Mouse (Mus musculus) heart, embryonic 14.5 days (tissue): ENCODE data around the gene Tldc1. TPM values are rescaled to one million over a fixed set of nuclear protein-coding genes. Genes with fewer than 3 reads are reported as not detected.
A peak's percentile ranks its signal among the peaks of the same experiment; 100 is the strongest.

ENCODE experiments used
- ATAC-seq: fragments of 200-750 bp; cut with Nextera tagmentation; 2 replicates; pipeline ENCODE4 v1.8.0; 2017; ENCODE audit warnings: low read depth, moderate TSS enrichment; ENCODE audit not compliant: insufficient number of reproducible peaks, insufficient read depth, low FRiP score
- H3K27ac ChIP-seq, 2 experiments: fragments of 200-500 bp in 1 of 2; fragments of 300-500 bp in 1 of 2; sonication (generic) in 1 of 2; replicated peaks in 1 of 2; 2 replicates each; pipeline ENCODE4 v1.5.1; 2012 to 2014; ENCODE audit warnings: low read depth in 2 of 2, low read length in 2 of 2, control low read depth in 1 of 2, mild to moderate bottlenecking in 1 of 2, mixed read lengths in 1 of 2; ENCODE audit not compliant: control insufficient read depth in 1 of 2, insufficient read depth in 1 of 2
- H3K27me3 ChIP-seq: fragments of 300-500 bp; sonication (generic); 2 replicates; pipeline ENCODE4 v1.6.1; 2014; ENCODE audit warnings: mild to moderate bottlenecking, low read length, control low read depth; ENCODE audit not compliant: control insufficient read depth, insufficient read depth
- H3K36me3 ChIP-seq: fragments of 300-500 bp; sonication (generic); 2 replicates; pipeline ENCODE4 v1.6.1; 2014; ENCODE audit warnings: mild to moderate bottlenecking, control low read depth, low read length, mixed read lengths; ENCODE audit not compliant: control insufficient read depth, insufficient read depth
- H3K4me1 ChIP-seq, 2 experiments: fragments of 200-500 bp in 1 of 2; fragments of 300-500 bp in 1 of 2; sonication (generic) in 1 of 2; 2 replicates each; pipeline ENCODE4 v1.6.1; 2012 to 2014; ENCODE audit warnings: low read length in 2 of 2, control low read depth in 1 of 2, mixed read lengths in 1 of 2; ENCODE audit not compliant: control insufficient read depth in 2 of 2, insufficient read depth in 2 of 2
- H3K4me2 ChIP-seq: fragments of 300-500 bp; sonication (generic); 2 replicates; pipeline ENCODE4 v1.6.1; 2014; ENCODE audit warnings: mild to moderate bottlenecking, low read length
- H3K4me3 ChIP-seq, 2 experiments: fragments of 200-500 bp in 1 of 2; fragments of 300-500 bp in 1 of 2; sonication (generic) in 1 of 2; 2 replicates each; pipeline ENCODE4 v1.5.1; 2012 to 2014; ENCODE audit warnings: low read length in 2 of 2, mild to moderate bottlenecking in 2 of 2, control low read depth in 1 of 2, low read depth in 1 of 2, moderate library complexity in 1 of 2; ENCODE audit not compliant: control insufficient read depth in 1 of 2, insufficient read depth in 1 of 2
- H3K9ac ChIP-seq: fragments of 300-500 bp; sonication (generic); 2 replicates; pipeline ENCODE4 v1.6.1; 2014; ENCODE audit warnings: mild to moderate bottlenecking, low read length
- H3K9me3 ChIP-seq: fragments of 300-500 bp; sonication (generic); 2 replicates; pipeline ENCODE4 v1.6.1; 2016; ENCODE audit warnings: low read length, control low read depth; ENCODE audit not compliant: control insufficient read depth
- WGBS: fragments of 180-500 bp; shearing (Covaris S2); extraction: QIAGEN DNeasy Blood & Tissue Kit; methylation state at CpG from one replicate; pipeline ENCODE4 v1.1.7; 2014; 5-methylcytosine and 5-hydroxymethylcytosine counted together
- polyA plus RNA-seq: library from polyadenylated mRNA; unstranded; fragments of >200 nt; fragmentation: Nextera tagmentation; extraction: Ambion mirVana; gene quantifications from 2 replicates; pipeline ENCODE4 v1.2.1, GENCODE M21; 2014

Tldc1 gene
- polyA plus RNA-seq, 1 experiment from 2014 or later, result 11.4 TPM

DNA sequence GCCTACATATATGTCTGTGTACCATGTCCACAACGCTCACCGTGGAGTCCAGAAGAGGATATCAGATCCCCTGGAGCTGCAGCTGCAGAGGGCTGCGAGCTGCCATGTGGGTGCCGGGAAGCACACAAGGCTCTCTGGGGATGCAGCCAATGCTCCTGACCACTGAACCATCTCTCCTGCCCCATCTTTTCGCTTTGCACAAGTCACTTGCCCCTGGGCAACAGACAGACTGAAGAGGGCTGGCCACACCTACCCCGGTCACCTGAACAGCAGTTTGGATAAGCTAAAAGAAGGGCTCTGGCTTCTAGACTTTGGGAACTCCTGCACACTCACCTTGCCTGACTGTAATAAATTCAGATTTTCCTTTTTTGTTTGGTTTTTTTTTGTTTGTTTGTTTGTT is 43.5 kb upstream of the Tldc1 start:
- Histone ChIP-seq H3K27ac (no peak overlapping the region), H3K4me3 (no peak overlapping the region), H3K4me2 (no peak overlapping the region), H3K27me3 (no peaks in the 10 kb centered on the region), H3K36me3 (0 out of 2 replicates have a peak, but pooled peaks cover 15% of the 10 kb centered on the region), H3K4me1 (peaks cover 9 to 10% of the 10 kb centered on the region in 2 experiments), H3K9ac (no peak overlapping the region), H3K9me3 (no peaks in the 10 kb centered on the region)
- WGBS, result 91% methylated on average over 6 of the region's 6 CpGs
- no peak for ATAC-seq

DNA sequence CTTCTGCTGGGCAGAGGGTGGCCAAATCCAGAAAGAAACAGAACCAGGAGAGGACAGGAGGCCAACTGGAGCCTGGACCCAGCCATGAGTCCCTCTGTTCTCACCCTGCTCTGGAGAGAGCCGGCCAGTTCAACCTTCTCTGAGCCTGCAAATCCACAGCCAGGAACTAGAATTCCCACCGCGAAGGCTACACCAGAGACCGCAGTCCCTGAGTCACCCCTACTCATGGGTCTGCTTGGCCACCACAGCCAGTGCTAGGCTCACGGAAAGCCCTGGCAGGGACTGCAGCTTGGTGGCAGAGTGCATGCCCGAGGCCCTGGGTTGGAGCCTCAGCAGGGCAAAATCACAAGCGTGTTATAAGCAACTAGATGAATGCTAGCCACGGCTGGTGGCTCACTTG is 41.8 kb upstream of the Tldc1 start:
- Histone ChIP-seq H3K4me1 (peaks cover 0 to 1% of the 10 kb centered on the region in 2 experiments; a peak in 2 of 4 replicates), H3K4me2 (no peak overlapping the region), H3K27me3 (no peaks in the 10 kb centered on the region), H3K4me3 (no peak overlapping the region), H3K9ac (no peak overlapping the region), H3K9me3 (no peaks in the 10 kb centered on the region), H3K27ac (no peak overlapping the region), H3K36me3 (0 out of 2 replicates have a peak, but pooled peaks cover 15% of the 10 kb centered on the region)
- no peak for ATAC-seq
- 89% methylated on average over 8 of the region's 8 CpGs for whole genome bisulfite sequencing

DNA sequence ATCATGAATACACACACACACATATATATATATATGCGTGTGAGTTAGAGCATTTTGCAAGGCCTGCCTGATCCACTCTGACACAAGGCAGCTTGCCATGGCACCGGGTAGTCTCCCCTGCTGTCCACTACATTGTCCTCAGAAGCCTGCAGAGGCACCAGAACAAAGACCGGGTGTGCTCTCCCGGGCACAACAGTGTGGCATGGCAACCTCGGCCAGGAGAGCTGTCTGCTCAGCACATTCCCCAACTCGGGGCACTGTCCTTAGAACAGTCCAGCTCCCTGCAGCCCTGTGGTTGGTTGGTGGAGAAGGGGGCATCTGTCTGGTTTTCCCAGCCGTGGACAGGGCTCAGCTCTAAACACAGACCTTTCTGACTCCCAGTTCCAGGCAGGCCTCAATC is 41.1 kb upstream of the Tldc1 start:
- H3K27ac ChIP-seq, result no peak overlapping the region
- H3K27me3 ChIP-seq, result no peaks in the 10 kb centered on the region
- peaks cover 0 to 1% of the 10 kb centered on the region in 2 experiments; a peak in 2 of 4 replicates for H3K4me1 ChIP-seq
- H3K4me2 ChIP-seq, result no peak overlapping the region
- H3K36me3 ChIP-seq, result 0 out of 2 replicates have a peak, but pooled peaks cover 15% of the 10 kb centered on the region
- no peak overlapping the region for H3K4me3 ChIP-seq
- ATAC-seq, result no peak
- H3K9ac ChIP-seq, result no peak overlapping the region
- H3K9me3 ChIP-seq, result no peaks in the 10 kb centered on the region
- 86% methylated on average over 7 of the region's 7 CpGs for WGBS

DNA sequence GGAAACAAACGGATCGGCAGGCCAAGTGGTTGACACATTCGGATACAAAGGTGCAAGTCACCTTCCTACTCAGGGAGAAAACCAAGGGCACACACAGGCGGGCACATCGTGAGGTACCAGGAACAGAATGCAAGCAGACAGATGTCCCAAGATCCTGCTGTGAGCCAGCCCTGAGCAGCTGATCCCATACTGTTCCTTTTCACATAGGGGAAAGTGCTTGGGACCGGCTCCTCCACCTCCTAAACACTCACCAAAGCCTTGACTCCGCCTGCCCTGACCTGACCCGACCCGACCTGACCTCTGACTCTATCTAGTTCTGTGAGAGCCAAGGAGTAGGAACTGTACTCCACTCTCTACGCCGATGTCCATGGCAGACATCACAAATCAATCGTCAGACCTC is 39.2 kb upstream of the Tldc1 start:
- Histone ChIP-seq H3K27me3 (no peaks in the 10 kb centered on the region), H3K9ac (no peak overlapping the region), H3K36me3 (0 out of 2 replicates have a peak, but pooled peaks cover 14% of the 10 kb centered on the region), H3K9me3 (no peaks in the 10 kb centered on the region), H3K27ac (no peak overlapping the region), H3K4me1 (peaks cover 4 to 11% of the 10 kb centered on the region in 2 experiments; a peak in 2 of 4 replicates), H3K4me3 (no peak overlapping the region), H3K4me2 (no peak overlapping the region)
- no peak for ATAC-seq
- 54% methylated on average over 12 of the region's 12 CpGs for WGBS

DNA sequence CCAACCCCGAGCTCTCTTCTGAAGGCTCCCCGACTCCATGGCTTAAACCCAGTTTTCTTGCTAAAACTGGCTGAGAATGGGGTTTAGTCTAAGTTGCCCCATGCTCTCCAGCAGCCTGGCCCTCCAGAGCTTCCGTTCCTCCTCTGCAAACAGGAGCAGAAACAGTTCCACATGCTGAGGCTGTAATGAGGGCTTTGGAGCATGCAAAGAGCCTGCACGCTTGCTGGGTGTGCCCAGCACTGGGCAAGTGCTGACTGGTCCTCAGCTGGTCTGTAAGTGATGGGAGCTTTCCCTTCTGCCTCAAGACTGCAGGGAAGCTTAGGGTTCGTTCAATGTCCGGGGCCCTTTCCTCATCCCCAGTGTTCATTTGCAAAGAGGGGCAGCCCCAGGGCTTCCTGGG is 38.0 kb upstream of the Tldc1 start:
- Histone ChIP-seq H3K27ac (no peak overlapping the region), H3K4me1 (peaks cover 4 to 14% of the 10 kb centered on the region in 2 experiments; a peak in 2 of 4 replicates), H3K9me3 (no peaks in the 10 kb centered on the region), H3K4me2 (no peak overlapping the region), H3K27me3 (no peaks in the 10 kb centered on the region), H3K36me3 (0 out of 2 replicates have a peak, but pooled peaks cover 4% of the 10 kb centered on the region), H3K9ac (no peak overlapping the region), H3K4me3 (no peak overlapping the region)
- ATAC-seq, result no peak
- 81% methylated on average over 6 of the region's 6 CpGs for WGBS

DNA sequence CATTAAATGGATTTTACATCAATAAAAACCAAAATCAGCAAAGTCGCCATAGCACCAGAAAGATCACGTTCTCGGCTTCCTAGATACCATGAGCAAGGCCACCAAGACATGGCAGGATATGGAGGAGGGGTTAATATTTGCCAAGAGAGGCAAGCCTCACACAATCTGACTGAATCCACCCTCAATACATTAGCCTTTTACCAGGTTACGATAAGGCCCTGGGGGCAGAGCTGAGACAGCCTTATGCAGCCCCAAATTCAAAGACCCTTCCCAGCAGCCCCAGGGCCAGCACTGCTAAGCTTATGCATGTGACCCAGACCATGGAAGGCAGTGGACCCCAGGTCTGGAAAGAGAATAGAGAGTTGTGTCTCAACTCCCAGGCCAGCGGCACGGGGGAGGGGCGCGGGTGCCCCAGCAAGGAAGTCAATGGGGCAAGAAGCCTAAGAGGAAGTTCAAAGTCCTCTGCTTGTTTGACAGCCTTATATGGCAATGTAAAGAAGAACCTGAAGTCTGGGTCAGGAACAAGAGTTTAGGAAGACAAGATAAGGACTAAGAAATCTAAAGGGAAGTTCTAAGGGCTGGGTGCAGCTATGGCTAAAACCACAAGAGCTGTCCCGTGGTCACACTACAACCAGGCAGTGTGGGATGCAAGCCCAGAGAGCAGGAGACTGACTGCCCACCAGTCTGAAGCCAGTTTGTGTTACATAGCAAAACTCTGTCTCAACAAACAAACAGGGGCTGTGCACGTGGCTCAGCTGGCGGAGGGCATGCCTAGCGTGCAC is 34.6 kb upstream of the Tldc1 start:
- Histone ChIP-seq H3K27me3 (no peaks in the 10 kb centered on the region), H3K36me3 (peaks cover 7% of the 10 kb centered on the region), H3K4me3 (no peak overlapping the region), H3K9ac (no peak overlapping the region), H3K9me3 (no peaks in the 10 kb centered on the region), H3K4me1 (peaks cover 4 to 14% of the 10 kb centered on the region in 2 experiments; a peak in 2 of 4 replicates), H3K27ac (no peak overlapping the region), H3K4me2 (no peak overlapping the region)
- WGBS, result 68% methylated on average over 12 of the region's 12 CpGs
- no peak for ATAC-seq

DNA sequence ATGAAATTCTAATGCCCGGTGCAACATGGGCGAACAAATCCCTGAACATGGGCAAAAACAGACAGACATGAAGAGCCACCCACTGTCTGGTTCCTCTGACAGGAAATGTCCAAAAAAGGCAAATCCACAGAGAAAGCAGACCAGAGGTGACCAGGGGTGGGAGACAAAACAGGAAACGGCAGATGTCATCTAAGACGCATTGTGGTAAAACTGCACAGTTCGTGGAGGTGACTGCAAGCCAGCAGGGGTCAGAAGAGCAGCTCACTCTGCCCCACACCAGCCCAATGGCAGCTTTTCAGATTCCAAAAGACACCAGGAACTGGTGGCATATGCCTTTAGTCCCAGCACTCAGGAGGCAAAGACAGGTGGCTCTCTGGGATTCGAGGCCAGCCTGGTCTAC is 33.7 kb upstream of the Tldc1 start:
- Histone ChIP-seq H3K9me3 (no peaks in the 10 kb centered on the region), H3K4me3 (no peak overlapping the region), H3K9ac (no peak overlapping the region), H3K36me3 (peaks cover 7% of the 10 kb centered on the region), H3K27ac (0 out of 4 replicates have a peak overlapping the region, but pooled peaks of 1 of the 2 experiments have one; percentile 28), H3K27me3 (no peaks in the 10 kb centered on the region), H3K4me1 (peaks cover 4 to 14% of the 10 kb centered on the region in 2 experiments; a peak in 2 of 4 replicates), H3K4me2 (no peak overlapping the region)
- no peak for ATAC-seq
- WGBS, result 56% methylated on average over 6 of the region's 6 CpGs
